Mouse (Mus musculus): ENCODE measurements around the gene Casq2.
A peak's percentile ranks its signal among the peaks of the same experiment; 100 is the strongest.

Casq2 gene

DNA sequence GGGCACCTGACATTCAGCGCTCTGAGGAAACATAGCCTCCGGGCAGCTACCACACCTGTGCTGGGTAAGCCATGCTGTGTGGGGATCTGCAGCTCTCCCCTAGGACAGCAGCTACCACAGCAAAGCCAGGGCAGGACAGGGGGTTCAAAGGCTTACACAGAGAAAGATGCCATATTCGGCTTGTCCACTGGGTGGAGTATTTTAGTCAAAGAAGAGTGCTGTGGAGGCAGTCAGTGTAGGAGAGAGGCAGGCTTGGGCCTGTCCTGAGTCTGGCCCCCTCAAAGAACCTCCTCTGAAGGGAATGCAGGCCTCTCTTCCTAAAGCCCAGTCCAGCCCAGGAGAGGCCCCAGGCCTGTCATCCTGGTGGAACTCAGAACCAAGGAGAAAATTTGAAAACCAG, 4.4 kb upstream of the Casq2 start:
- peak; percentile 68 to 82 for DNase-seq (ENCODE audit: low spot score in 2 of 2)

DNA sequence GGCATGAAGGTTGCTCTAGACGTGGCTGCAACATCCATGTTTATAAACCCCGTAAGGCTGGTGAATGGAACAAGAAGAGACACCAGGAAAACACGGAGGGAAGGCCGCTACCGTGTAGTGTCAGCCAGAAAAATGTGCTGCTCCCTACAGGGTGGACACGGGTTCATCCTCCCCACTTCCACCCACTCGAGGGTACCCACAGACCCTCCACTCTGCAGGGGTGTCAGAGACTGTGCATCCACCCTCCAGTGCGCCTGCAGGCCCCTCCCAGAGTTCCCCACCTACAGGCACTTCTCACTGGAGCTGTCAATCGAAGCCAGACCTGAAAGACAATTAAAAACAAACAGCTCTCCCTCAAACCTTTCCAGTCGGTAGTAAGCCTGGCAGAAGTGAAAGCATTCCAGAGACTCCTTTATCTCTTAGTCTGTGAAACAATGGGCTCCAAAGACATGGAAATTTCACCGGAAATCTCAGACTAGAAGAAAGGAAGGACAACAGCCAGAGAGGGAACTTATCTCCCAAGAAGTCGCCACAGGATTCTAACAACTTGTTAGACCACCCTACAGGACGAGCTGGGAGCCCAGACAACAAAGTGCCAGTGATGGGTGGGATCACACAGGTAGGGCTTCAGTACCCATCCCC, 2.5 kb upstream of the Casq2 start:
- no peak for DNase-seq (ENCODE audit: low spot score in 2 of 2)

DNA sequence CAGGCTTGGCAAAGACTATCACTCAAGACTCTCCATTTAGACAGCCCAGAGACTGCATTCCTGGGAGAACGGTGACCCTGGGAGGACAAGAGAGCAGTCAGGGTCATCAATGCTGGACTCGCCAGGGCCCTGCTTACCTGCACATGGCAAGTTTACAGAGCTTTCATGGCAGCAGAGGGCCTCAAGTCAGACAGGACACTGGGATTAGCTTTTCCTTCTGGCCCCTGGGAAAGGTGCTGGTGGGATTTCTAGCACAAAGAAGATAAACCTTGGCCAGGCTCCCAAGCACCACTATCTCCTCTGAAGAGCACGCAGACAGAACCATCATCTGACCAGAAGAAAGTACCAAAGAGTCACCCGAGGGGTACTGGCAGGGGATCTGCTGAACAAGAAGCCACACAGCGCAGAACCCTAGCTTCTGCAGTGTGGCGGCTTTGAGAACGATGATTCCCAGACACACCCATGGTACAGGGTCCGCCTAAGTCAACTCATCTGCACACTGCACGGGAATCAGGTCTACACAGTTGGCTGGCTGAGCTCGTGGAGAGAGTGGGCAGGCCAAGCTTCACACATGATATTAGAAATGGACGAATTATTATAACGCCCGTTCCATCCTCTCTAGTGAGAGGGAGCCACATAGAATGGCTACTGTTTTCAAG, 1.3 kb upstream of the Casq2 start:
- DNase-seq (ENCODE audit: low spot score in 2 of 2) = no peak

DNA sequence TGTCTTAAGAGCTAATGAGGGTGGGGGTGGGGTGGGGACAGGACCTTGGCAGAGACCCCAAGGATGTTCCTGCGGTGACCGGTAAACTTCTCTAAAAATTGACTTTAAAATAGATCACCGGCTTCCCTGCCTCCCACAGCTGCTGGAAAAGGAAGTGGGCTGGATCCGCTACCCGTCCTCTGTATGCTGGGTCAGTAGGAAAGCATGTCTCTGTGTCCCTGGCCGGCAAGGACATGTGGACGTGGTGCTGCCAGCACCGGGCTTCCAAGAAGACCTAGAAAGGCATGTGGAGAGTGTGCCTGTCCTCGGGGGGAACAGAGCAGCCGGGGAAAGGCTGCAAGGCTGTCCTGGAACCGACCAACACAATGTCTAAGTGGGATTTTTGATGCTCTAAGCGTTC, 496 bp upstream of the Casq2 start:
- peak in 1 of 2 experiments; percentile 57 for DNase-seq (ENCODE audit: low spot score in 2 of 2)

DNA sequence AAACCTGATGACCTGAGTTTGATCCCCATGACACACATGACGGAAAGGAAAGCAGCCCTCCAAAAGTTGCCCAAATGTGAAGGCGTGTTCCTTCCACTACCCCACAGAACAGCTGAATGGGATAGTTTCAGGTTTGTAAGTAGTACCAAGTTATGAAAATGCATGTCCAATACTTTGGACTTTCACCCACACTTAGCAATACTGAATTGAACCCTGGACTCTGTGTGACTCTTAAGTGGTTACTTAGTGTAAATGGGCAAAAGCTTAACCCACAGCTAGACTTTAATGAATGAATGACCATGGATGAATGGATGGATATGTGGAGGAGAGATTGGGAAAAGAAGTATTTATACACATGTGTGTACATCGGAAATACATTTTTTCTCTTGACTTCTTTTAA, 8.6 kb downstream of the Casq2 start:
- no peak for DNase-seq (ENCODE audit: low spot score in 2 of 2)

DNA sequence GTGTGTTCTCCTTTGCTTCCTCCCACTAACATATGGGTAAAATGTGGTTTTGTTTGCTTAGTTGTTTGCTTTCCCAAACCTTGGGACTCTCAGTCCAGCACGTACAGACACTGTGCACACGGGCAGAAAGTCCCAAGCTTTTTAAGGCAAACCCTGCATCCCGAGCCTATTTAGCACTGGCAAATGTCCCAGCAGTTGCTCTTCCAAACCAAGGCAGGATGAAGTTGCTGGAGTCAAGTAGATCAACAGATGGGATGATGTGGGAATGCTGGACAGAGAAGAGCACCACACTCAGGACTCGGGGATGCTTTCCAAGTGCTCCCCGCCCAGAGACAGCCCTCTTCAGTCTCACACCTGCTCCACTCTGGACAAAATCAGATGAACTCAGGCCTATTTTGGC, 9.2 kb downstream of the Casq2 start:
- no peak for DNase-seq (ENCODE audit: low spot score in 2 of 2)

DNA sequence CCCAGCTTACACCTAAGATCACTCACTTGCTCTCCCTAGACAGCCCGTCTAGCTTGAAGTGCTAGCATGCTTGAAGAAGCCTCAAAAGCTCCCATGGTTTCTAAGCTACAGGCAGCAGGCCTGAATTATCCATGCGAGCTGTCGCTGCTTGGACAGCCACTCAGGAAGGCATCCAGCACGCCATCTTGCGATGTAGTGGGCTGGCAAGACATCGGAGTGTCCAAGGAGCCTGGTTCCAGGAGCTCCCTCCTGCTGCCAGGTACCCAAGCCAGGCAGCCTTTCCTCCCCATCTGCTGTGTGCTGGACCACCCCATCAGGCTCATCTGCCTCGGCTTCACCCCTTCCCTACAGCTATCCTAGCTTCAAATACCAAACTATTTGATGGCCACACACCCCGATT, 10.2 kb downstream of the Casq2 start:
- DNase-seq (ENCODE audit: low spot score in 2 of 2) = no peak

DNA sequence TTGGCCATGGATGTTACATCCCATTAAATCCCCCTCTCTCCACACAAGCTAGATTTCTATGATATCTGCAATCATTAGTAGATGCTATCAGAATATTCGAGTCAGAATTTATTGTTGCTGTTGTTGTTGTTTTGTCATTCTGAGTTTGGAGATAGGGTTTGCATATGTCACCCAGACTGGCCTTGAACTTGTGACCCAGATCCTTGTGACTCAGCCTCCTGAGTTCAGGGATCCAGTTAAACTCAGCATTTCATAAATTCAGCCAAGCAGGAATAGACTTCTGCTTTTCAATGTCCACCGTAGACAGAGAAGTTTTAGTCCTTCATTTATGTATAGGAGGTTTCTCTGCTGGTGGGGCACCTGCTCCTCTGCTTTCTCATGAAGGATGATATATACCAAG, 10.8 kb downstream of the Casq2 start:
- no peak for DNase-seq (ENCODE audit: low spot score in 2 of 2)

DNA sequence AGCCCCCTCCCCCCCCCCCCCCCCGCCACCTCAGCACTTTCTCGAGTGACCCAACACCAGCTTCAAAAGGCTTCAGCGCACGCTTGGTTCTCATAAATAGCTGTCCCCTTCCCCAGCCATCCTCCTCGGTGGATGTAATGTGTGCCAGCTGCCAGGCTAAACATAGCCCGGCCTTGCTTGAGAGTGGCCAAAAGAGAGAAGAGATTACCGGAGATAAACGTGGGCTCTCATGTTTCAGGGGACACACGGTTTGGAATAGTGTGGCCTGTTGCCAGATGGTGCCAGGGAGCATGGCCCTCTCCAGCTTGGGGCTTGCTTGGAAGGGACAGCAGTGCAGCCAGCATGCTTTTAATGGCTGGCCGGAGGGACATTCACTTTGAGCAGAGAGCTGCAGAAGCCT, 13.0 kb downstream of the Casq2 start:
- DNase-seq (ENCODE audit: low spot score in 2 of 2) = no peak

DNA sequence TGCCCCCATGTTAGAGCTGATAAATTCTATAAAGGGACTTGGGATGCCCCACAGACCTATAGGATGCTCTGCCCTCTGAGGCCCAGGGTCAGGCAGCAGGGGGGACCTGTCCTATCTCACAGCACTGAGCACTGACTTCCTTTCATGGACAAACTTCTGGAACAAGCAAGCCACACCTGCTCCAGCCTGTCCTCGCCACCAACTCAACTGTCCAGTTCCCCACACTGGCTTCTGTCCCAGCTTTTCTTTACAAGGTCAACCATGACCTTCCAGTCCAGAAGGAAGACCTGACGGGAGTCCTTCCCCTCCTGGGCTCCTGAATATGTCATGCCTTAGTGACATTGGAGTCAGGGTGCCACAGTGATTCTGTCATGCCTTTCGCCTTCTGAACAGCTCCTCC, 13.6 kb downstream of the Casq2 start:
- DNase-seq (ENCODE audit: low spot score in 2 of 2) = no peak

DNA sequence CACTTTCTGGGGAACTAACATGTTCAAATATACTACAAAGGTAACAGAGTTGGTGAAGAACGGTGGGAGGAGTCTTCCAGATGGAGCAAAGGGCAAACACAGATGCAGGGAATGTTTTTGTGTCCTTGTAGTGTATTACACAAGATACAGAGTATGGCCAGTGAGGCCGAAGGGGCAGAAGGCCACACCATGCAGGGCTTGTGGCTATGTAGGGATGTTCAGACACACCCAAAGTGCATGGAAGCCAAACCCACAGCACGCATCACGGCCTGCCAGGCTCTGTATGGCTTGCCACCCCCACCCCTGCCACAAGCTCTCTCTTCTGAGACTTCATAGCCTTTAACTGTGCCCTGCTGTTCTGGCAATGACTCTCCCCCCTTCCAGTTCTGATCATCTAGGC, 15.2 kb downstream of the Casq2 start:
- no peak for DNase-seq (ENCODE audit: low spot score in 2 of 2)

DNA sequence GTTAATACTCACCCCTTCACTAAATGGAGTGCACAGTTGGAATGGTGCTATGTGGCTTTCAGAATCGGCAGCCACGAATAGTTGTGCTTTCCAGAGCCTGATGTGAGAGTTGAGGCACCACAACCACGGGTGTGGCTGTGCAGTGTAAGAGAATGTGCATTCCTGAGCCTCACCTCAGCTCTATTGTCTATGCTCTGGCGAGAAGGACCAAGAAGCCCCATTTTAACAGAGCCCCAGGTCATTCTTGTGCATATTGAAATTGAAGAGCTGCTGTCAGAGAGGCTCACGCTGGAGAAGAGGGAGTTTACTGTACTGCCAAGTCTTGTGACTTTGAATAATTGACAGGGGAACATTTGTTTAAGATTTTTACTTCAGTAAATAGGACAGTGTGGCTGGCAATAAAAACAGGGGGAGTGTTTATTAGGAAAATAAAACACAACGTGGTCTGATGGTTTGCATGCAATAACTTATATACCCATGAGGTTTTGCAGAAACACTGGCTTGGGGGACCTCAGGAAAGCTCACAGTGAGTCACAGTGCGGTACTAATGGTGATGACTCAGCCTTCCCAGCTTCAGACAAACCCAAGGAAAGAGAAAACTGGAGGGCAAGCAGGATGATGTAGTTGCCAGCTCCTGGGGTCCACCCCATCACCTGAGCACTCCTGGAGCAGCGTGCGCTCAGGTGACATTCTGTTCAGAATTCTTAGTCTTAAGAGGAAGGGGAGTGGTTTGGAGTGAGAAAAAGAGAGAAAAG, 17.8 kb downstream of the Casq2 start:
- DNase-seq (ENCODE audit: low spot score in 2 of 2) = no peak

DNA sequence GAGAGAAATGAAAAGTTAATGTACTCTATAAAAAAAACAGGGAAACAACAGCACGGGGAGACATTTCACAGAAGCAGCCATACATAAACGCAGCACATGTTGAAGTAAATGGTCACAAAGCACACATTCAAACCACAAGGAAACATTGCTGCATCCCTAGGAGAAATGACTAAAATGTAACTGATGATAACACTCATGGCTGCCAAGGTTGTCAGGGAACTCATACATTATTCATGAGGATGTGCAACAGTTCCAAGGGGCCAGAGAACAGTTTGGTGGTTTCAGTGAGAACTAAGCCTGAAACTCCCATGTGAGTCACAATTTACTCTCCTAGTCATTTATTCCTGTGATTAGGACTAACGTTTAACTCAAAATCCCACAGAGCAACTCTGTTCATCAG, 22.0 kb downstream of the Casq2 start:
- no peak for DNase-seq (ENCODE audit: low spot score in 2 of 2)

DNA sequence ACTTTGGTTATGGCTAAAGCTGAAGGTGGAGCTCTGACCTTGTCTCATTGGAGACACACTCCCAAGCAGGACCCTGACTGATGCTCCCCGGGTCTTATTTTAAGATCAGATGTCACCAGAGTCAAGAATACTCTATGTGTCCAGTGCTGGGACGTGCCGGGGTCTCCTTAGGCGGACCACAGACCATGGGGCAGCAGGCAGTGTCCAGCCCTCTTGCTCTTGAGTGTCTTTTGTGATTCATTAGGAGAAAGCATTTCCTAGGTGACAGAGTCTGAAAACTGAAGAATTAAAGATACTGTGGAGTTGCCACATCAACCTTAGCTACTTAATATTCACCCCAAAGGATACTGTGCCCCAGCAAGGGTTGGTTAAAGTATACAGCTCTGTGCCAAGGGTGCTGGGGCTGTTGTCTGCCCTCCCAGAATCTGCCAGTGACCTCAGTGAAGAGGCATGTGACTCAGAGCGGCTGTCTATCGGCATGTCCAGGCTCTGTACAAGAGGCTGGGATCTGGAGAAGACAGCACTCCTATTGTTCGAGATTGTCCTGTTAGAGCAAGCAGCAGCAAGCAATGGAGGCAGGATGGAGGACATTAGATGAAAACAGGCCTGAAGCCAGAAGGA, 25.9 kb downstream of the Casq2 start:
- DNase-seq (ENCODE audit: low spot score in 2 of 2) = no peak

DNA sequence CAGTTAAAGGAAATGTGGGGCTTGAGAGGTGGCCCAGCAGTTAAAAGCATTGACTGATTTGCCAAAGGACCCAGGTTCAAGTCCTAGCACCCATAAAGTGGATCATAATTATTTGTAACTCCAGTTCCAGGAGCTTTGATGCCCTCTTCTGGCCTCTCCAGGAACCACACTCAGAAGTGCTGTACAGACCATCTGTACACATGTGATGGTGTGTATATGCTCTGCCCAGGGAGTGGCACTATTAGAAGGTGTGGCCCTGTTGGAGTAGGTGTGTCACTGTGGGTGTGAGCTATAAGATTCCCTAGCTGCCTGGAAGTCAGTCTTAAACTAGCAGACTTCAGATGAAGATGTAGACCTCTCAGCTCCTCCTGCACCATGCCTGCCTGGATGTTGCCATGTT, 34.7 kb downstream of the Casq2 start:
- DNase-seq (ENCODE audit: low spot score in 2 of 2) = no peak

DNA sequence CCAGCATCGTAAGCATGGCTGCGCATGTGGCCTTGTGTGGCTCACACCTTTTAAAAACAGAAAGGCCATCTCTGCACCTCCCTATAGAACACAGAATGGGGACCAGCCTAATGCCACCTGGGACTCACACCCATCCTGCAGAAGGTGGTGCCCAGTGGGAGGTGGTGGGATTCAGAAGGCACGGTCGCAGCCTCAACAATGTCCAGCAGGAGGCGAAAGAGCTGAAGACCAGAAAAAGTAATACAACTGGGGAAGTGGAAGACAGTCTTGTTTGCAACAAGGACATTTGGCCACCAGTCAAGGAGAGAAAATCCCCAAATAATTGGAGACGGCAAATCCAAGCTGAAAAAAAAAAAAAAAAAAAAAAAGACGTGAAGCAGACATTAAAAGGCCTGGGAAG, 35.8 kb downstream of the Casq2 start:
- no peak for DNase-seq (ENCODE audit: low spot score in 2 of 2)

DNA sequence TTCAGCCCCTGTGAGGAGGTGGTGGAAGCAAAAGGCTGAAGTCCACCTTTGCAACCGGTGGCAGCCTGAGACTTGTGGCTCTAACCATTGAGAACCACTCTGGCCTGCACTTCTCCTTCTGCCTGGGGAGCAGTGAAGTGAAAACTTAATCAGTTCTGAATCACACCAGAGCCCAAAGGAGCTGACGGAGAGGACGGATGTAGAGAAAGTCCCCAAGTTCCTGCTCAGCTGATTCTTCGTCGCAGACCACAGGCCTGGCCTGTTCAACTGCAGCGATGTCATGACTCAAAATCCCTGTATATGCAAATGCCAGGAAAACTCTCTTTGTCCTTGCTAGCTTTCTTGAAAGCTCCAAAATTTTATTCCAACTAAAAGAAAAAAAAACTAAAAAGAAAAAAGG, 37.4 kb downstream of the Casq2 start:
- no peak for DNase-seq (ENCODE audit: low spot score in 2 of 2)

DNA sequence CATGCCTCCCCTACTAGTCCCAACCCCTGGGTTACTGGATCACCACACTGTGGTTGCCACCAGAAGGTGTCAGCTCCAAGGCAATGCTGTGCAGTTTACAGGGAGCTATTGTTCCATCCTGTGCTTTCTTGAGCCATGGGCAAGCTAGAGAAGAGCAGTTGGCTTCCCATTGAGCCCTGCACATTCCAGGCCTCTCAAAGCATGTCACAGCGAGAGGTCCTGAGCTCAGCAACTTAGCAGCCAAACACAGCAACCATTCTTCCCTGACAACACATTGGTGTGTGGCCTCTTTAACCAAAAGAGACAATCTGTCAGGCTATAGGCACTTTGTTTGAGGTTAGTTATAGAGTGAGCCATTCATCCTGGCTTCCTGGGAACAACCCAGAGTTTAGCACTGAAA, 39.3 kb downstream of the Casq2 start:
- no peak for DNase-seq (ENCODE audit: low spot score in 2 of 2)

DNA sequence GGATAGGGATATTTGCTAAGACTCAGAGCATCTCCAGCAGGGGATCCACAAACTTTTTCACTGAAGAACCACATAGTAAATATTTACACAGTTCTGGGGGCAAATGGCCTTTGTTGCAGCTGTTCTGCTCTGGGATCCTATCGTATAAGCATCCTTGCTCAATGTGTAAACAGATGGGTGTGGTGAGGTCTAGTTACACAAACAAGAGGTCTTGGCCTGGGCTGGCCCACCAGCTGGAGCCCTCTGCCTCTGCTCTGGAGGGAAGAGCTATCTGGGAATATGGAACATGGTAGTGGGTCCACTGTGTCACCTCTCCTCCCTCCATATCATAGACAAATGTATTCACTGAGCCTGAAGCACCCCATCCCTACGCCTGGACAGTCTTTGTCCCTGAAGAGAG, 40.9 kb downstream of the Casq2 start:
- no peak for DNase-seq (ENCODE audit: low spot score in 2 of 2)

DNA sequence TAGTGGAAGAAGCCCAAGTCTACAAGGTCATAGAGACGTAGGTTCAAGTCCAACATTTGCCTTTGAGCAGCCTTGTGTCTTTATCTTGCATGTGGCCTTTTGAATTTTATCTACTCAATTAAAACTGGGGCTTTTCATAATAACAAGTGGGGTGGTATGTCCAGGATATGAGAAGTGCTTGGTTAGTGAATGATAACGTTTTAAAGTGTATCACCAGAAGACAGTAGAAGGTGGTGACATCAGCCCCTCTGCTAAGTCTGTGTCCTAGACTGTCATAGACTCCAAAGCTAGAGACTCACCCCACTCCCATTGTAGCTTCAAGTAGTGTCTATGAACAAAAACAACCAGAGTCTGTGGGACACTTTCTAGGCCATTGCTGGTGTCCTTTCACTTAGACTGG, 42.0 kb downstream of the Casq2 start:
- DNase-seq (ENCODE audit: low spot score in 2 of 2) = no peak

DNA sequence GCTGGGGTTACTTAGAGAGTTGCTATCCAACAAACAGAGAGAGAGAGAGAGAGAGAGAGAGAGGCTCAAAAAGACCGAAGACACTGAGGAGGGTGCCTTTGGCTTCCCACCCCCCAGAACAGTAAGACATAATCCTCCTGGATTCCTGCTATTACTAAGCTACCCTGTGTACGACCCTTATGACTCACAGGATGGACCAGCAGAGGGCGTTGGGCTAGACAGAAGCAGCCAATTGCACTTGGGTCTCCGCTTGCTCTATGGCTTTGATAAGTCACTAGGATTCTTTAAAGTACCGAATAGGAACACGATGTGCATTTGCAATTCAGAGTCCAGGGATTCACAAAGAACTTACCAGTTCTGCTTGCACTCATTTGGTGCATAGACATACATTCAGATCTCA, 44.3 kb downstream of the Casq2 start:
- DNase-seq (ENCODE audit: low spot score in 2 of 2) = no peak

DNA sequence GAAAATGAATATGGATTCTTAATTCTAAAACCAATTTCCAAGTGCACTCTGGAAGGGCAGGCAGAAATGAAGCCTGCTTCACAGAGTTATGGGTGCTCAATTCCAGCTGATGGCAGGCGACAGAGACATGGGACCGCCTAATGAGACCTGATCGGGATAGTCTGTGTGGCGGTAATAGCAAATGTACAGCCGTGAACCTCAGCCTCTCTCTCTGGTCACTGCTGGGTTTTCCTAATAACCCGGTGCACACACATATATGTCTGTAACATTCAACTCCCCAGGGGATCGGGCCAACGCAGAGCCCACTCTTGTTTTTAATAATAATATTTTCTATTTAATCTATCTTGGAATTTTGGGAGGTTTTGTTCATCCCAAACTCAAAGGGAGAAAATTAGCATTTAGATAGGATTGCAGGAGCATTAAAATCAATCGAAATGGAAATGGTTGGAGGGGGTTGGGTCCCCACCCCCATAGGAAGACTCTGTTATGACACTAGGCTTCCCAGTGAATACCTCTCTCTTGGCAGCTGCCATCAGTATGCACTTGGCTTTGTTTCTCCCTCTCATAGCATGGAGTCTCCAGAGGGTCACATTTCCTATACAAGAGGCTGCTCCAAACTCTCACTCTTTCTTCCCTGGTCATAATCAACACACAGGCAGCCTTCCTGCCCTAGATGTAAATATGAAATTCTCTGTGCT, 45.6 kb downstream of the Casq2 start:
- no peak for DNase-seq (ENCODE audit: low spot score in 2 of 2)
